Mouse (Mus musculus): ENCODE data around the gene Casd1. TPM values are rescaled to one million over a fixed set of nuclear protein-coding genes. Genes with fewer than 3 reads are reported as not detected.

The Casd1 gene
- polyA plus RNA-seq, 1 experiment, result 18.2 TPM

GRCm38 (mm10) chr6:4680576-4680975, 79.9 kb downstream of the Casd1 start:
- H3K4me3 ChIP-seq (ENCODE audit: control insufficient read depth, insufficient read depth, low read length), result no peak overlapping the region
- H3K27me3 ChIP-seq (ENCODE audit: control insufficient read depth, insufficient read depth, low read length), result no peaks in the 10 kb centered on the region
- no peaks in the 10 kb centered on the region for H3K4me1 ChIP-seq (replicated peaks; ENCODE audit: control insufficient read depth, insufficient read depth, low read length)
- DNase-seq, result no peak
- no peaks in the 10 kb centered on the region for H3K36me3 ChIP-seq (ENCODE audit: control insufficient read depth, insufficient read depth, low read length)
- no peak overlapping the region for H3K27ac ChIP-seq (ENCODE audit: control insufficient read depth, insufficient read depth, low read length)
- over 99% methylated on average over 4 of the region's 4 CpGs for WGBS
- TF ChIP-seq POLR2A (IDR thresholded peaks at IDR 0.05; ENCODE audit: control insufficient read depth, extremely low read depth, insufficient read depth, low read length, poor library complexity) (no peak), CTCF (IDR thresholded peaks at IDR 0.05; ENCODE audit: borderline replicate concordance, control insufficient read depth, extremely low read depth, insufficient read depth, low read length, poor library complexity) (no peak)

DNA sequence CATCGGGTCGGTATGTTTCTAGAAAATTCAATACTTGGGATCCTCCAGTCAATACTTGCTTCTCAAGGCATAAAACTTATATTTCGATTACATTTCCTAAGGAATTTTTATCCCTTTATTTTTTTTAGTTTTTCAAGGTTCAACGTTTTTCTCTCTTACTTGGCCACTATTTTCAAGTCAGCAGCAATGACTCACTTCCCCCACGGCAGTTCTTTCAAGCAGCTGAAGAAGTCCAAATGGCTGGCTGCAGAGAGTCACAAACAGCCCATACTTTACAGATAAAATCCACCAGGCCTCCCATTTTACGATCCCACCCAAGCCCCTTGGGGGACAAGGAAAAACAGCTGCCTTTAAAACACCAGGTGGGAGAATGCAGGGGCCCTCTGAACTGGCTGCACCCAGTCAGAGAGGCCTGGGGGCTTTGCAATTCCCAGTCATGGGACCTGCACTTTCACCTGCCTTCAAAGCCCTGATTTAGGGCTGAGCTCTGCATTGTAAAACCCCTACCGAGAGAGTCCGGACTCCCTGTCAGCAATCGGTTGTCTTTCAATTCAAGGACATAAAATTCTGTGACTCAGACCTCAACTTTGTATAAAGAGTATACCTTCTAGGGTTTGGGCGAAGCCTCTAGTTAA, 84.2 kb downstream of the Casd1 start:
- H3K27ac ChIP-seq (ENCODE audit: control insufficient read depth, insufficient read depth, low read length), result no peak overlapping the region
- 75% methylated on average over 10 of the region's 10 CpGs for WGBS
- TF ChIP-seq POLR2A (IDR thresholded peaks at IDR 0.05; ENCODE audit: control insufficient read depth, extremely low read depth, insufficient read depth, low read length, poor library complexity), result no peak
- no peak for TF ChIP-seq CTCF (IDR thresholded peaks at IDR 0.05; ENCODE audit: borderline replicate concordance, control insufficient read depth, extremely low read depth, insufficient read depth, low read length, poor library complexity)
- no peaks in the 10 kb centered on the region for H3K27me3 ChIP-seq (ENCODE audit: control insufficient read depth, insufficient read depth, low read length)
- no peaks in the 10 kb centered on the region for H3K4me1 ChIP-seq (replicated peaks; ENCODE audit: control insufficient read depth, insufficient read depth, low read length)
- no peak overlapping the region for H3K4me3 ChIP-seq (ENCODE audit: control insufficient read depth, insufficient read depth, low read length)
- no peaks in the 10 kb centered on the region for H3K36me3 ChIP-seq (ENCODE audit: control insufficient read depth, insufficient read depth, low read length)
- DNase-seq, result no peak

- H3K36me3 ChIP-seq (ENCODE audit: control insufficient read depth, insufficient read depth, low read length), result no peaks in the 10 kb centered on the region
- H3K4me1 ChIP-seq (replicated peaks; ENCODE audit: control insufficient read depth, insufficient read depth, low read length), result no peaks in the 10 kb centered on the region
- no peak overlapping the region for H3K4me3 ChIP-seq (ENCODE audit: control insufficient read depth, insufficient read depth, low read length)
- 94% methylated on average over 4 of the region's 4 CpGs for WGBS
- no peaks in the 10 kb centered on the region for H3K27me3 ChIP-seq (ENCODE audit: control insufficient read depth, insufficient read depth, low read length)
- no peak for DNase-seq
- no peak overlapping the region for H3K27ac ChIP-seq (ENCODE audit: control insufficient read depth, insufficient read depth, low read length)
- TF ChIP-seq CTCF (IDR thresholded peaks at IDR 0.05; ENCODE audit: borderline replicate concordance, control insufficient read depth, extremely low read depth, insufficient read depth, low read length, poor library complexity) (no peak), POLR2A (IDR thresholded peaks at IDR 0.05; ENCODE audit: control insufficient read depth, extremely low read depth, insufficient read depth, low read length, poor library complexity) (no peak)
Measured at GRCm38 (mm10) chr6:4690438-4690837, 89.8 kb downstream of the Casd1 start.

Other genes starting within 250 kb of the Casd1 start
- 20.7 and 21.5 TPM in 2 replicates for gene Col1a2, start 96.0 kb upstream of the Casd1 start, polyA plus RNA-seq (2012; rRNA removed)
- gene Sgce, start 146.4 kb downstream of the Casd1 start, polyA plus RNA-seq (2012; rRNA removed), result 1.6 and 2.7 TPM in 2 replicates
- 0.32 TPM in 2 replicates for gene Peg10, start 146.5 kb downstream of the Casd1 start, polyA plus RNA-seq (2012; rRNA removed)